Mouse (Mus musculus) cerebellum, adult 9-11 months (tissue): Measurements from ENCODE around the gene Ccdc182.

ENCODE experiments used
- DNase-seq: peaks from one replicate; pipeline ENCODE4 v3.0.0; 2022

The Ccdc182 gene

DNA sequence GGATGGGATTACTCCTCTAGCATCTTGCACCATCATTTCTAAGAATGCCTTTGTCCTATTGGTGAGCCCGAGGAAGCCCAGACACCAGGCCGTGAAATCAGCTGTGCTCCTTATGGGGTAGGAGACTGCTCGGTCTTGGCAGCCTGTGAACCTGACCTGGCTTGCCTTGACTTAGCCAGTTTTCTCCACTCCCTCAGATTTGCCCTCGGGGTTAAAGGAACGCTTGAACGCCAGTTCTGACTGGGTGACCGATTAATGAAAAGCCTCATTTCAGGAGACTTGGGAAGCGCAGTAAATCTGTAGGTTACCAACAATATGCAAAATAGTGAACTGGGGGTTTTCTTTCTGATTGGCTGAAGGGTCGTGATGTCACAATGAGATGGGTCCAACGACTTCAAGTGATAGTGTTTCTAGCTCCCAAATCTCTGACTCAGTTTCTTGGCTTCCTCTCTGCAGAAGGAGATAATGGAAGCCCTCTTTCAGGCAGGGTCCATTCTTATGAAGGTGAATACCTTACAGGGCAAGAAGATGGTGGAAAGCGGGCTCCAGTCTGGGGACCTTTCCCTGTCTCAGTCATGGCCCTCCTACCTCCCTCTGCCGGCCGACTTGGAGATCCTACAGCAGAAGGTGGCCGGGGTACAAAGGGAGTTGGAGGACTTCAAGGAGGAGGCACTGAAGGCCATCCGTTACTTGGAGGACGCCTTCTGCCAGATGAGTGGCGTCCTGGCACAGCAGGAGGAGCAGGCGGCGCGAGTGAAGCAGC lies at the start of gene Ccdc182:
Gene Ccdc182 (plus strand): TSS at position 428 of the 763 bp plus-strand sequence.
- no peak for DNase-seq

- DNase-seq = no peak
These were observed 48.2 kb upstream of the Ccdc182 start for GRCm38 (mm10) chr11:88245581-88246170.

DNA sequence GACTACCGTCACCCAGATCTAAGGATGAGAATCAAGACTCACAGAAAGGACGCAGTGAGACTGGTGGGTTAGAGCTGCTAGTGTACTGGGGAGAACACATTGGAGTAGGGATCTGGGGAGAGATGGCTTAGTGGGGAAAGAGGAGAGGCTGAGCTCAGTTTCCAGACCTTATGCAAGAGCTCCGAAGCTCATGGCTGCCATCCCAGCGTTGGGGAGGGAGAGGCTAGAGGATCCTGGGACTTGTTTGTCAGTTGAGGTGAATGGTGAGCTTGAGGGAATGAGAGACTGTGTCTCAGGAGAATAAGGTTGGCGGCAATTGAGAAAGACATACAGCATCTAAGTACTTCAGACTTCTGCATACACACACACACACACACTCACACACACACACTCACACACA lies 45.2 kb upstream of the Ccdc182 start:
- no peak for DNase-seq

GRCm38 (mm10) chr11:88250568-88250967 lies 43.3 kb upstream of the Ccdc182 start:
- no peak for DNase-seq

DNA sequence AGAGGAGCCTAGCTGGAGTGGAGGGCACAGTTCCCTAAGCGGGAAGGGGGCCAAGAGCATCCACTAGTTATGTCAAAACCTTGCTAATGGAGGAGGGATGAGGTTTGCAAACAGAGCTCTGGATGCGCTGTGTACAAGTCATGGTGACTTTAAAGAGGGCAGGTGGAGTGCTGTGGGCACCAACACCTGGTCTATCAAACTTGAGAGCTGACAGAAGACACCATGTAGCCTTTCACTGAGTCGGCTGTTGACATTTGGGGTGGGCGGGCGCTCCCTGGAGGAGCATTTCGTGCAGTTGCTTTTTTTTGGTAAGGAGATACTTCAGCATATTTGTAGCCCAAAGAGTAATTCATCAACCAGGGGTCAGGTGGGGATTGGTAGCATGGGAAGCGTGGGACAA lies 42.6 kb upstream of the Ccdc182 start:
- no peak for DNase-seq

DNA sequence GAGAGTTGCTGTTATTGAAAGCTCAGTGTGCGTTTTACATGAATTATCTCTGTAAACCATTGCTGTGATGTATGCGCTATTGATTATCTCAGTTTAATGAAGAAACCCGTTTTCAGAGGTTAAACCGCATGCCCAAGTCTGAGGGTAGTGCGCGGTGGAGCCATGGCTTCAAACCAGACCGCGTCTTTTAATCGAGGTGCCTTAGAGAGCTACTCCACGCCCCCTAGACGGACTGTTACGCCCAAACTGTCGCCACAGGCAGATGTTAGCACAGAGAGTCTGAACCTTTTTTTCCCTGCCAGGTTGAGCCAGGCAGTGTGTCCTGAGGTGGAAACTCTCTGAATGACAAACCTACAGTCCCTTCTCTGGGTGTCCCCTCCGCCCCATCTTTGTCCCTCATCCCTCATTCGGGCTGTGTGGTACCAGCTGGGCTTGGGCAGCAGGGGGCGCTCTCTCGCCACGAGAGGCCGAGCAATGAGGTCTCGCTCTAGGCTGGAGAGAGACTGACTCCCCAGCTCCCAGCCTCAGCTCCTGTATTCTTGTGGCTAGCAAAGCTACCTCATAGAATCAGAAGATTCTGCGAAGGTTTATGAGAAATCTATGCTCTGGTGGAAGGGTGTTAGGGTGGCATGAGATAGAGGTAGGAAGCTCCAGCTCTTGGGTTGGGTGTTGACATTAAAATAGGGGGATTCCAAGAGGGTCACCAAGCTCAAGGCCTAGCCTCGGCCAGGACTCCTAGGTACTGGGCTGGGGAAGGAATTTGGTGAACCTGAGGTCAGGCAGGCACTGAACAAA lies 41.7 kb upstream of the Ccdc182 start:
- DNase-seq = peak; percentile 78

DNA sequence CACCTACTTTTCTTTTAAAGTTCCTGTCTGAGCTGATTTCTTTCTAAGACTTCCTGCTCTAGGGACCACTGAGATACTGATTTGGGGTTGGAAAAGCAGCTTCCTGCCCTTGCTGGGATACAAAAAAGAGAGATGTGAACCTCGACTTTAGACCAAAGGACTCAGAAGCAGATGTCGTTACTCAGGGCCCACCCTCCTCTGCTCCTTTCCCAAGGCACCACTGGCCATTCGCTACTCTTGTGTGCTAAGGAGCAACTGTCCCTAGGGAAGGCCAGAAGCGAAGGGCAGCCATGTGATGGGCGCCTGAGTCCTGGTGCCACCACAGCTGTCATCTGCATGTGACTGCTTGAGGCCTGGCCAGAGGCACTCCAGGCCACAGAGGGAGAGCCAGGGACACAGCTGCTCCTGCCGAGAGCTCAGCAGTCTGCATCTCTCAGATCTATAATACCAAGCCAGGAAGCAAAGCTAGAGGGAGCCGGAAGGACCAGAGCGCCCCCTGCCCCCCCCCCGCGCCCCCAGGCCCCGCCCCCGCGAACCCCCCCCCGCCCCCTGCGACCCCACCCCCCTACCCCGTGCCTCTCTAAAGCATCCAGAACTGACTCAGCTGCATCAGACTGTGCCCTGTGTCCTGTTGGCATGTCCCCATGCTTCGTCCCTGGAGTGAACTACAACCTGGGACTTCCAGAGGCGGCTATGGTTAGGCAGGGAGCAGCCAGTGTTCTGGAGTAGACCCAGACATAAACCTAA lies 40.9 kb upstream of the Ccdc182 start:
- DNase-seq = peak; percentile 38

DNA sequence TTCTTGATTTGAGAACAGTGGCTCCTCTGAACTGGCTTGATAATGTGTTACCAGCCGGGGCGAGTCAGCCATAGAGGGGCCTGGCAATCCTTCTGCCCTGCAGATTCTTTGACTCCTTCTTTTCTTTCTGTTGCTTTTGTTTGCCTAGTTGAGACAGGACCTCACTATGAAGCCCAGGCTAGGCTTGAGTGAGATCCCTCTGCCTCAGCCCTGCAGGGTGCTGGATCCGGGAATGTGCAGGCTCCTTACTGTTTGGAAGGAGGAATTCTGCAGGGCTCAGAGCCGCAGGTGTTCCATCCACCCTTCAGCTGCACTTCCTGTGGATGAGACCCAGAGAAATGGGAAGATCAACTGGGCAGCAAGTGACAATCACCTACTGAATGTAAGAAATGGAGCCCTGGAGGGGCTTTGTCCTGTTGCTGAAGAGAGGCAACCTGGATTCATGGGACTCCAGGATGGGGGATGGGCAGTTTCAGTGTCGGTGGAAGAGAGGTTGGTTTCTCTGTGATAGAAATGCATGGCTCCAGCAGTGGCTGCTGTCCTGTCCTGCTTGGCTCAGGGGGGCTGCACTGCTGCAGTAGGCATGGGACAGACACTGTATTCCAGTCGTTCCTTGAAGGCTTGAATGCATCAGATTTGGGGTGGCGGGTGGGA lies 40.2 kb upstream of the Ccdc182 start:
- no peak for DNase-seq

GRCm38 (mm10) chr11:88257700-88258099 lies 36.2 kb upstream of the Ccdc182 start:
- DNase-seq = no peak

- DNase-seq = no peak
These were observed 35.6 kb upstream of the Ccdc182 start for GRCm38 (mm10) chr11:88258212-88258611.

GRCm38 (mm10) chr11:88260463-88260862 lies 33.4 kb upstream of the Ccdc182 start:
- DNase-seq = no peak

DNA sequence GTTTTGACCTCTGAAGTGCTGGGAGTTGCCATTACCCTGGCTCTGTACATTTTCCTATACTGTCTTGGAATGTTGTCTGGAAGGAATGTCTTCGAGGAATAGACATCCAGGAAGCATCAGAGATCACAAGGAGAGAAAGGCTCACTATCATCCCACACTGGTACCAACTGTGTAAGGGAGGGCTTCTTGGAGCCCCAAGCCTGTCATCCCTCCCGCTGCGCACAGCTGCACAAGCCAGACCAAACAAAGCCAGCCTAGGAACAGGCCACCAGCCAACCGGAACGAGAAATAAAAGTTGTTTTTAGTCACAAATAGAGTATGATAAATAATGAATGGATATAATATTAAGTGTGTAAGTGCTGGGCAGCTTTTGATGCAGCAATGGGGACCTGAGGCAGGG lies 29.0 kb upstream of the Ccdc182 start:
- no peak for DNase-seq

GRCm38 (mm10) chr11:88266311-88266710 lies 27.5 kb upstream of the Ccdc182 start:
- DNase-seq = no peak

GRCm38 (mm10) chr11:88271870-88272269 lies 22.0 kb upstream of the Ccdc182 start:
- no peak for DNase-seq

GRCm38 (mm10) chr11:88274111-88274879 lies 19.6 kb upstream of the Ccdc182 start:
- DNase-seq = no peak

DNA sequence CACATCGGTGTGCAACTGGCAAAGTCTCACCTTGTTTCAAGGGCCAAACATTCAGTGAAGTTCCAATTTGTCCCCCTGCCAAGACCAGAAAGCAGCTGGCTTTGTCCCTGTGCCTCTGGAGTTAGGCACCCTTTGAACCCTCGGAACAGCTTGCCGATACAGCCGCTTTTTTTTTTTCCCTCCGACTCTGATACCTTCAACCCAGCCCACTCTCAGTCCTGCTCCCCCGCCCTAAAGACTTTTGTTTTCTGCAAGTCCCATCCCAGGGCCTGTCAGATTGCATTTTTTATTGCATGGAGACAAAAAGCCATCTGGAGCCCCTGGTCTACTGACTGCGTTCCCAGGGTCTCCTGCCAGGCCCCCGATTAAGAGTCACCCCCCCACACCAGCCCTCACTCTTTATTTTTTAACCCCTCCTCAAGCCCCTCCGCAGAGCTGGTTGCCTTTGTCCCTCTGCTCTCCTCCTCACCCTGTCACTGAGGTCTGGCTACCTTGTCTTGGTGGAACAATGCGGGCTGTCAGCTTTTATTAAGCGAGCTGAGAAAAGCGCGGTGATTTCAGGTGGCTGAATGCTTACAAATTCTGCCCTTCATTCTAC lies 18.9 kb upstream of the Ccdc182 start:
- DNase-seq = no peak

DNA sequence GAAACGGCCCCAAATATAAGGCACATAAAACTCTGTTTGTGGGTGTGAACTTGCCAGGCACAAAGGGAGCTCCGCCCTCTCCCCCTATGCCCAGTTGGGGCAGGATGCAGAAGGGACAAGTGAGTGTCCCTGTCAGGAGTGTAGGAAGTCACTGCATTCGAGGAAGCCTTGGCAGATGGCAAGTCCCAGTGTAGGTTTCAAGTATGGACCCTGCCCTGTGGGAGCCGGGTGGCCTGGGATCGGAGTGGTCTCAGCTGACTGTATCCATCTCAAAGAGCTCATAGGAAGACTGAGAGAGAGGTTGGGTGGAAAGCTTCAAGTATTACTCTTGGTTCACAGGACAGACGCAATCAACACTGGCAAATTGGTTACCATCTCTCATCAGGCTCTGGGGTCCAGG lies 17.9 kb upstream of the Ccdc182 start:
- no peak for DNase-seq

- DNase-seq = peak; percentile 37
These were observed 17.1 kb upstream of the Ccdc182 start for GRCm38 (mm10) chr11:88276534-88277308.

- no peak for DNase-seq
These were observed 14.9 kb upstream of the Ccdc182 start for GRCm38 (mm10) chr11:88279006-88279405.

DNA sequence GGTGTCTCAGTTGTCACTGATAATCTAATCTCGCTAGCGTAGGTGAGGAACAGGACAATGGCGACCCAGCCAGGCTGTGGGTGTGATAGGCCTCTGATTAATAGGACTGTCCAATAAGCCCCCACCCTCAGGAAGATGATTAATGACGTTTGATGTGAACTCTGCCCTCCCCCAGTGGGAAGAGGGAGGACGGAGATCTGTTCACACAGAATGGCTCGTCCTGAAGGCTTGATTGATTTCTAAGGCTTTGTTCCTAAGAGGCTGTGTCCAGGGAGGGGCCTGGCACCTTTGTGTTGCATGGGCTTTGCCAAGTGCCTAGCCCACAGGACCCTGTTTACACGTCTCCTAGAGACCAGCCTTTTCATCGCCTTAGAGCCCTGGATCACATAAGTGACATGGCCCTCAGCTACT lies 13.4 kb upstream of the Ccdc182 start:
- no peak for DNase-seq
